Mouse (Mus musculus) right cerebral cortex, adult 18-20 months (tissue): ENCODE measurements around the gene Ubr2.

Source experiments
- DNase-seq: peaks from one replicate; pipeline ENCODE4 v3.0.0; 2022; ENCODE audit warnings: mixed read lengths

Gene Ubr2

GRCm38 (mm10) chr17:47009898-47010721 is at the start of gene Ubr2:
Gene Ubr2 (minus strand): TSS chr17:47010556.
- peak; percentile 94 for DNase-seq

GRCm38 (mm10) chr17:47059836-47060360 is 49.5 kb upstream of the Ubr2 start:
- no peak for DNase-seq

GRCm38 (mm10) chr17:47057966-47058365 is 47.6 kb upstream of the Ubr2 start:
- no peak for DNase-seq

GRCm38 (mm10) chr17:47056476-47056875 is 46.1 kb upstream of the Ubr2 start:
- no peak for DNase-seq

GRCm38 (mm10) chr17:47055121-47055520 is 44.8 kb upstream of the Ubr2 start:
- no peak for DNase-seq

- DNase-seq, result peak; percentile 17
Observed at GRCm38 (mm10) chr17:47054613-47055012, 44.3 kb upstream of the Ubr2 start.

- no peak for DNase-seq
Observed at GRCm38 (mm10) chr17:47050678-47051077, 40.3 kb upstream of the Ubr2 start.

GRCm38 (mm10) chr17:47042866-47043265 is 32.5 kb upstream of the Ubr2 start:
- DNase-seq, result no peak

- DNase-seq, result peak; percentile 87
Observed at GRCm38 (mm10) chr17:47038844-47039803, 28.8 kb upstream of the Ubr2 start.

- DNase-seq, result no peak
Observed at GRCm38 (mm10) chr17:47034536-47034935, 24.2 kb upstream of the Ubr2 start.

GRCm38 (mm10) chr17:47033643-47034042 is 23.3 kb upstream of the Ubr2 start:
- DNase-seq, result peak; percentile 28

GRCm38 (mm10) chr17:47024805-47025204 is 14.4 kb upstream of the Ubr2 start:
- DNase-seq, result no peak

- no peak for DNase-seq
Observed at GRCm38 (mm10) chr17:47023369-47023768, 13.0 kb upstream of the Ubr2 start.

GRCm38 (mm10) chr17:47012896-47013295 is 2.5 kb upstream of the Ubr2 start:
- no peak for DNase-seq

- DNase-seq, result no peak
Observed at GRCm38 (mm10) chr17:47011661-47012043, 1.3 kb upstream of the Ubr2 start.

GRCm38 (mm10) chr17:47010722-47011660 is 635 bp upstream of the Ubr2 start:
- DNase-seq, result peak; percentile 76

GRCm38 (mm10) chr17:47009546-47009897 is 834 bp downstream of the Ubr2 start:
- DNase-seq, result no peak

- DNase-seq, result no peak
Observed at GRCm38 (mm10) chr17:47009016-47009415, 1.3 kb downstream of the Ubr2 start.

- no peak for DNase-seq
Observed at GRCm38 (mm10) chr17:47008506-47008905, 1.9 kb downstream of the Ubr2 start.

GRCm38 (mm10) chr17:47006741-47007140 is 3.6 kb downstream of the Ubr2 start:
- no peak for DNase-seq

GRCm38 (mm10) chr17:47005741-47006405 is 4.5 kb downstream of the Ubr2 start:
- DNase-seq, result no peak

- DNase-seq, result no peak
Observed at GRCm38 (mm10) chr17:47003305-47003704, 7.1 kb downstream of the Ubr2 start.
